Mouse (Mus musculus) activated CD4-positive, CD25-positive, alpha-beta regulatory T cell, adult 4 months (primary cell): ENCODE measurements around the gene Gm20388. TPM values are rescaled to one million over a fixed set of nuclear protein-coding genes. Genes with fewer than 3 reads are reported as not detected.
"Not testable (repeated sequence)": the region's sequence is repeated elsewhere in the genome, so short reads cannot be mapped to it uniquely, and the experiment has no call there.

ENCODE experiments used
- ATAC-seq: one replicate; pipeline ENCODE4 v1.8.0; 2017
- polyA plus RNA-seq, 2 experiments: library from polyadenylated mRNA; unstranded; fragments of 100-300 nt; shearing (Covaris generic); gene quantifications; one replicate each; pipeline ENCODE4 v1.2.1; 2017

Gene Gm20388
- polyA plus RNA-seq, 2 experiments from 2014 or later, result 9.9 to 12.3 TPM

GRCm38 (mm10) chr8:123197016-123197415, 3286.4 kb downstream of the Gm20388 start:
- ATAC-seq, result not testable (repeated sequence)

- no peak for ATAC-seq
Observed at GRCm38 (mm10) chr8:123199864-123200263, 3289.2 kb downstream of the Gm20388 start.

- ATAC-seq, result no peak
Observed at GRCm38 (mm10) chr8:123202288-123202687, 3291.6 kb downstream of the Gm20388 start.

GRCm38 (mm10) chr8:123203571-123203970, 3292.9 kb downstream of the Gm20388 start:
- ATAC-seq, result peak; percentile 88

- ATAC-seq, result no peak
Observed at GRCm38 (mm10) chr8:123211876-123212275, 3301.2 kb downstream of the Gm20388 start.

GRCm38 (mm10) chr8:123212321-123213117, 3301.9 kb downstream of the Gm20388 start, which contains the start of the genes Chmp1a and Spata33:
Chmp1a (minus strand) TSS chr8:123212763.
Spata33 (plus strand) TSS chr8:123212832.
- peak; percentile 89 for ATAC-seq

GRCm38 (mm10) chr8:123213118-123213772, 3302.6 kb downstream of the Gm20388 start:
- no peak for ATAC-seq

- no peak for ATAC-seq
Observed at GRCm38 (mm10) chr8:123215430-123215829, 3304.8 kb downstream of the Gm20388 start.

- ATAC-seq, result no peak
Observed at GRCm38 (mm10) chr8:123220917-123221316, 3310.3 kb downstream of the Gm20388 start.

- peak; percentile 76 for ATAC-seq
Observed at GRCm38 (mm10) chr8:123224278-123225266, 3313.9 kb downstream of the Gm20388 start, which contains the start of gene Cdk10. Cdk10 (plus strand) TSS chr8:123224842.

- no peak for ATAC-seq
Observed at GRCm38 (mm10) chr8:123228416-123228815, 3317.8 kb downstream of the Gm20388 start.

GRCm38 (mm10) chr8:123230326-123230725, 3319.7 kb downstream of the Gm20388 start:
- not testable (repeated sequence) for ATAC-seq

- ATAC-seq, result no peak
Observed at GRCm38 (mm10) chr8:123231742-123232141, 3321.1 kb downstream of the Gm20388 start.

GRCm38 (mm10) chr8:123232553-123232952, 3321.9 kb downstream of the Gm20388 start:
- no peak for ATAC-seq

GRCm38 (mm10) chr8:123233300-123233699, 3322.7 kb downstream of the Gm20388 start:
- no peak for ATAC-seq

GRCm38 (mm10) chr8:123233760-123234159, 3323.1 kb downstream of the Gm20388 start:
- no peak for ATAC-seq

GRCm38 (mm10) chr8:123234918-123235519, 3324.4 kb downstream of the Gm20388 start:
- no peak for ATAC-seq

- ATAC-seq, result peak; percentile 99
Observed at GRCm38 (mm10) chr8:123235520-123236497, 3325.2 kb downstream of the Gm20388 start, which contains the start of gene Spata2l. Spata2l (minus strand) TSS chr8:123236233.

GRCm38 (mm10) chr8:123239398-123239797, 3328.8 kb downstream of the Gm20388 start:
- ATAC-seq, result no peak

- ATAC-seq, result no peak
Observed at GRCm38 (mm10) chr8:123242107-123242923, 3331.7 kb downstream of the Gm20388 start.
